Mouse (Mus musculus): ENCODE measurements around the gene Vps33a. TPM values are rescaled to one million over a fixed set of nuclear protein-coding genes. Genes with fewer than 3 reads are reported as not detected.

Vps33a gene
- polyA plus RNA-seq (2012; rRNA removed; ENCODE audit: low replicate concordance): 14.8 and 22.3 TPM in 2 replicates

DNA sequence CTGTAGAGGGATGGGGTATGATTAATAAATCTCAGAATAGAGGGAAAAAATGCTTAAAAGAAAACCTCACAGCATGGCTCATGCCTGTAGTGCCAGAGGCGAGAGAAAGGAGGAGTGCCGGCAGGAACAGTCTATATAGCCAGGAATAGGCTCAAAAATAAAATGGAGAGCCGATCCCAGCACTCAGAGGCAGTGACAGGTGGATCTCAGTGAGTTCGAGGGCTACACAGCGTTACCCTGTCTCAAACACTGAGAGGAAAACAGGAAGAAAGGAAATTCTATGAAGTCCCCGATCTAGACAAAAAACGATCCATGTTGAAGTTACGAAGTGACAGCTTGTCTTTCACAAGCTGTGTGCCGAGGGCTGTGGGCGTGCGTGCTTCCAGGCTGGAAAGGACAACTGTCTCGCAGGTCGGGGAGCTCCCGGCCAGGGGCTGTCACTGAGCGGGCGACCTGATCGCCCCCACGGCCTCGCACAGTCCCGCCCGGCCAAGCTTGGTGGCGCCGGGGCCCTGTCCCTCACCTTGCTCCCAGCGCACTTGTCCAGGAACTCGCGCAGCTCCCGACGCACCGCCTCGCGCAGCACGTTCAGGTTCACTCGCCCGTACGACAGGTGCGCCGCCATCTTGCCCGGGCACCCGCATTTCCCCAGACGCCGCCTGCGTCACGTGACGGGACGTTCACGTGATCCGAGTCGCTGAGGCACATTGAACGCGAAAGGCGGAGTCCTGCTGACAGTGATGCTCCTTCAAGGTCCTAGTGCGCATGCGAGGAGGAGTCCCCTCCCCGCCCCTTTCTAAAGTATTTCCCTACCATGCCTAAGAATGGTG lies at the start of gene Vps33a:
Vps33a (minus strand) TSS at position 682 of the 830 bp plus-strand sequence.

DNA sequence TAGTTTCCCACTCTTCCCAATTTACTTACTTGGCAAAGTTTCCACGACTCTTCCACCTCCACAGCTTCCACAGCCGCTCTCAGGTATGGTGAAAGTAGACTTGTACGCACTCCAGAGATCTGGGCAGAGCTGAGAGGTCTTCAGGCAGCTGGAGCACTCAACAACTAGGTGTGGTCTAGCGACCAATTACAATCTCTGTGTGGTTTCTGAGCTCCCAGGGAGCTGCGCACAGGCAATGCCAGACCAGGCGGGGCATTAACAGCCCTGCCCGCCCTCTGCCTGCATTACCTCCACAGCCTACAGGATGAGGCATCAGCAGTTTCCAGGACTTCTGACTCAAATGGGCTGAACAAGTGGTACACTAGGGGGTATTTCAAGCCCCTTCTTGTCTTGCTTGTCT lies 47.6 kb downstream of the Vps33a start, which contains the start of gene Gm49027:
Gm49027 (minus strand) TSS at position 208 of the 400 bp plus-strand sequence.

DNA sequence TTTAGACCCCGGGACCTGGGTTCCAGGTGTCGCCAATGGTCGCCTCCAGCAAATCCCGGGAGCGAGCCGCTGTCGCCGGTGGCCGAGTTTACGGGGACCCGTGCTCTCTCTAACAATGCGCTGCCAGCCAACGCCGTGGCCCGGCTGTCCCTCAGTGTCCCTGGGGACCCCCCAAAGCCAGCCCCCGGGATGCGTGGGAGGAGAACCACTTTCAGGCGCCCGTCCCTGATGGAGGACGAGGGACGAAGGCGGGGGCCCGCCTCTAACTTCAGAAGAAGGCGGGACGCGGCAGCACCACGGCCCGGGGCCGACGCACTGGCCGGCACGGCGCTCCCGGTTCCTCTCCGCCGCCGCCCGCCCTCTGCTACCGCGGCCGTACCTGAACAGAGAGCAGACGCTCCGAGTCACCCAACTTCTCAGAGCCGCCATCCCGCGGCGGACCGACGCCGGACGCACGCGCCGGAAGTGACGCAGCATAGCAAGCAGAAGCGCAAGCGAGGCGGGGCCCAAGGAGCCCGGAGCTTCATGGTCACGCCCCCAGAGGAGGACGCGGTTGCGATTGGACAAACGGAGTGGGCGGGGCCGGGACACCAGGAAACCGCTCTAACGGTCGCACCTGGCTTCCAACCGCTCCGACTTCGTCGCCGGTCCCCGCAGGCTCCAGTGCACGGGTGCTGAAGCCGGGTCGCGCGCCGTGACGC lies 49.0 kb downstream of the Vps33a start, which contains the start of gene Diablo:
Diablo (minus strand) TSS at position 485 of the 701 bp plus-strand sequence.

DNA sequence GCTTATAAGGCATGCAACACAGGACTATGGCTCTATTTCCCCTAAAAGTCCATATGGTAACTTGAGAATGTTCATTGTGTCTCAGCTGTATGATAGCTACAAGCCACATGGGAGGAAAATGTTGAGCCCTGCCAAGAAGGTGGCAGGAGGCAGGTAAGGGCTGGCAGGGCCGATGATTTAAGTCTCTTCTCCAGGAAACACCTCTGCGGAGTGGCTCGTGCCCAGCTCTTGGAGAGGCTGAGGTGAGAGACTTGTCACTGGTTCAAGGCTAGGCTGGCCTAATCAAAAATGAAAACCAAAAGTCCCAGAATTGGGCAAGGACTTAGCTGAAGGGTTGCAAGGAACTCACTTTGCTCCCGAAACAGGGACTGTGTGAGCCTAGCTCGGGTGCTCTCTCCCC lies 62.7 kb downstream of the Vps33a start, which contains the start of gene B3gnt4:
B3gnt4 (plus strand) TSS at position 301 of the 400 bp plus-strand sequence.

DNA sequence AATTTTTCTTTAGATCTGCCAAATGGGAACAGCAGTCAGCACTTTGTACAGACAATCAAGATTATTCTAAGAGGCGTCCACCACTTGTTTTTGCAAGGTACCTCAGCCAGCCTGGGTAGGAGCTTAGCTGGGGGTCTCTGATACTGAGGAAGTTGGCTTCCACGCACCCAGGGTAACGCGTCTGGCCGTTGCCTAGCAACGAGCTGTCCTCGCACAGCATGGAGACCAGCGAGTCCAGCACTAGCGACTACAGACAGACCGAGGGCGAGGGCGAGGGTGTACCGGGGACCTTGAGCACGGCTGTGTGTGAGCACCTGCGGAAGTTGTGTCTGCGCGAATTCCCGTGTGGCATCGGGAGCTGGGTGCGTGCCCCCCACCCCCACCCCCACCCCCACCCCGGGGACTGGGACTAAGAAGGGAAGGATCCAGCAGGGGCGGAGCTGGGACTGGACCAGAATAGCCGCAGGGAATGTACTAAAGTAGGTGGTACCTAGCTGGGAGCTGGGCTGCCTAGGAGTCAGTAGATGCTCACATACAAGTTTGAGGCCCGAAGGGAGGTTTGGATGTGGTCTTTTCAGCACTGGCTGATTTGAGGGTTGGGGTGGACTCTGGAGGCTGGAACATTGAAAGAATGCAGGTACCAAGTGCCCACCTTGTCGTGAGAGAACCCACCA lies 83.6 kb downstream of the Vps33a start, which contains the start of the genes Lrrc43 and Il31:
Lrrc43 (plus strand) TSS at position 194 of the 674 bp plus-strand sequence.
Il31 (minus strand) TSS at position 378 of the 674 bp plus-strand sequence.

Other genes with a start within 250 kb of the Vps33a start
- 6.8 and 9.1 TPM in 2 replicates for gene Bcl7a, start 229.2 kb downstream of the Vps33a start, polyA plus RNA-seq (2012; rRNA removed; ENCODE audit: low replicate concordance)
- 87.5 and 91.0 TPM in 2 replicates for gene Mlxip, start 178.2 kb downstream of the Vps33a start, polyA plus RNA-seq (2012; rRNA removed; ENCODE audit: low replicate concordance)
- gene Lrrc43, start 83.7 kb downstream of the Vps33a start, polyA plus RNA-seq (2012; rRNA removed; ENCODE audit: low replicate concordance): not detected in 2 replicates
- gene Il31, start 83.5 kb downstream of the Vps33a start, polyA plus RNA-seq (2012; rRNA removed; ENCODE audit: low replicate concordance): not detected in 2 replicates
- gene B3gnt4, start 62.6 kb downstream of the Vps33a start, polyA plus RNA-seq (2012; rRNA removed; ENCODE audit: low replicate concordance): 0.59 and 0.79 TPM in 2 replicates
- 60.2 and 94.2 TPM in 2 replicates for gene Diablo, start 48.9 kb downstream of the Vps33a start, polyA plus RNA-seq (2012; rRNA removed; ENCODE audit: low replicate concordance)
- gene Gm49027, start 47.5 kb downstream of the Vps33a start, polyA plus RNA-seq (2012; rRNA removed; ENCODE audit: low replicate concordance): 2.1 and 4.4 TPM in 2 replicates
- gene Clip1, start 111.6 kb upstream of the Vps33a start, polyA plus RNA-seq (2012; rRNA removed; ENCODE audit: low replicate concordance): 18.1 and 36.1 TPM in 2 replicates
- 17.7 and 30.9 TPM in 2 replicates for gene Zcchc8, start 148.1 kb upstream of the Vps33a start, polyA plus RNA-seq (2012; rRNA removed; ENCODE audit: low replicate concordance)
- 7.7 and 16.7 TPM in 2 replicates for gene Rsrc2, start 176.4 kb upstream of the Vps33a start, polyA plus RNA-seq (2012; rRNA removed; ENCODE audit: low replicate concordance)
- 0.22 and 0.45 TPM in 2 replicates for gene Kntc1, start 176.7 kb upstream of the Vps33a start, polyA plus RNA-seq (2012; rRNA removed; ENCODE audit: low replicate concordance)